Mouse (Mus musculus) embryonic facial prominence, embryonic 13.5 days (tissue): ENCODE results near the gene Emc6. TPM values are rescaled to one million over a fixed set of nuclear protein-coding genes. Genes with fewer than 3 reads are reported as not detected.

Experiments used
- ATAC-seq: fragments of 200-750 bp; cut with Nextera tagmentation; 2 replicates; pipeline ENCODE4 v1.8.0; 2017; ENCODE audit warnings: low read depth; ENCODE audit not compliant: insufficient number of reproducible peaks, insufficient read depth, low FRiP score, low TSS enrichment
- H3K27ac ChIP-seq: fragments of 300-500 bp; sonication (generic); 2 replicates; pipeline ENCODE4 v1.5.1; 2015; ENCODE audit warnings: moderate library complexity, mild to moderate bottlenecking, inconsistent platforms
- H3K27me3 ChIP-seq: fragments of 300-500 bp; sonication (generic); 2 replicates; pipeline ENCODE4 v1.6.1; 2015; ENCODE audit warnings: mild to moderate bottlenecking, inconsistent platforms
- H3K36me3 ChIP-seq: fragments of 300-500 bp; sonication (generic); 2 replicates; pipeline ENCODE4 v1.6.1; 2015; ENCODE audit warnings: mild to moderate bottlenecking, inconsistent platforms
- H3K4me1 ChIP-seq: fragments of 300-500 bp; sonication (generic); 2 replicates; pipeline ENCODE4 v1.6.1; 2015; ENCODE audit warnings: inconsistent platforms
- H3K4me2 ChIP-seq: fragments of 300-500 bp; sonication (generic); 2 replicates; pipeline ENCODE4 v1.6.1; 2015; ENCODE audit warnings: moderate library complexity, mild to moderate bottlenecking, inconsistent platforms
- H3K4me3 ChIP-seq: fragments of 300-500 bp; sonication (generic); 2 replicates; pipeline ENCODE4 v1.5.1; 2015; ENCODE audit warnings: mild to moderate bottlenecking, inconsistent platforms
- H3K9ac ChIP-seq: fragments of 300-500 bp; sonication (generic); 2 replicates; pipeline ENCODE4 v1.6.1; 2015; ENCODE audit warnings: mild to moderate bottlenecking, inconsistent platforms
- H3K9me3 ChIP-seq: fragments of 300-500 bp; sonication (generic); 2 replicates; pipeline ENCODE4 v1.6.1; 2016; ENCODE audit warnings: inconsistent platforms
- WGBS: fragments of 180-500 bp; shearing (Covaris S2); methylation state at CpG from one replicate; pipeline ENCODE4 v1.1.7; 2015; ENCODE audit warnings: mixed read lengths; 5-methylcytosine and 5-hydroxymethylcytosine counted together
- polyA plus RNA-seq: library from polyadenylated mRNA; unstranded; fragments of >200 nt; fragmentation: Nextera tagmentation; extraction: Ambion mirVana; gene quantifications from 2 replicates; pipeline ENCODE4 v1.2.1, GENCODE M21; 2015

The Emc6 gene
- polyA plus RNA-seq = 94.3 and 102 TPM in 2 replicates

- Histone ChIP-seq H3K36me3 (peaks cover 32% of the 10 kb centered on the region), H3K9ac (peak within 1 kb of the TSS; percentile 95), H3K27ac (peak within 1 kb of the TSS; percentile 94), H3K4me1 (peaks cover 34% of the 10 kb centered on the region), H3K27me3 (no peaks in the 10 kb centered on the region), H3K9me3 (no peaks in the 10 kb centered on the region), H3K4me3 (peak within 1 kb of the TSS; percentile 98), H3K4me2 (peak within 1 kb of the TSS; percentile 72)
- peak; percentile 98 for ATAC-seq
- under 1% methylated on average over 81 of the region's 81 CpGs for WGBS
These were observed at the start of gene Emc6, which contains the start of gene Tax1bp3 for GRCm38 (mm10) chr11:73176608-73177508. TSS of gene Emc6 (minus strand) at chr11:73177037. TSS of gene Tax1bp3 (plus strand) at chr11:73177083.

DNA sequence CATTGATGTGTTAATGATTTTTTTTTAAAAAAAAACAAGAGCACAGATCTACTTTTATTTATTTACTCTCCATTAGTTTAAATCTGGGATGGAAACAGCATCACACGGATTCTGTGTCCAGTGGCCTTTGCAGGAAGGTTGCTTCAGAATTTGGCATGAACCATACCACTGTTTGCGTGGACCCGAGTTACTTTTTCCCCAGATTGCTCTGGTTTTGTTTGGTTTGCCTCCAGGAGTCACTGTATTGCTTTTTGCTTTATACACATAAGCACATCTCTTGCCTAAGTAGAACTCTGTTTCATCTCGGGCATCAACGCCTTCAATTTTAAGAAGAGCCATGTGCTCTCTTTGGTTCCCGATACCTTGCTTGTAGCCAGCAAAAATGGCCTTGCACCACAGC is 49.0 kb upstream of the Emc6 start:
- Histone ChIP-seq H3K4me1 (no peaks in the 10 kb centered on the region), H3K4me3 (no peak overlapping the region), H3K9ac (no peak overlapping the region), H3K27me3 (no peaks in the 10 kb centered on the region), H3K27ac (no peak overlapping the region), H3K9me3 (0 out of 2 replicates have a peak, but pooled peaks cover 7% of the 10 kb centered on the region), H3K4me2 (no peak overlapping the region), H3K36me3 (no peaks in the 10 kb centered on the region)
- no peak for ATAC-seq
- WGBS = 87% methylated on average over 6 of the region's 6 CpGs

DNA sequence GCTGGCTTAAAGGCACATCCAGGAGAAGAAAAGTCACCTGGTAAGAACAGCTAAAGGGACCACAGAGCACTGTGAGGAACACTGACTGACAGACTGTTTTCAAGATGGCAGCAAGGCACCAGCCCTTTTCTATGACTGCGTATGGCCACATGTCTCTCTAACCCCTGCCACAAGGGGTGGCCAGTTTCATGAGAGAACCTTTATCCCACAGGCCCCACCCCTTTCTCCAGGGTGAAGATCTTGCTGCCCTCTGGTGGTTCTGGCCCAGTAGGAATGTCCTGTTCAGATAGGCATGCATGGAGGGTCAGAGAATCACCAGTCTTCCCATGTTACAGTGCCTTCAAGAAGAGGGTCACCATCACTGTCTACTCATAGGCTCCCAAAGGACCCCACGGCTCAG is 47.1 kb upstream of the Emc6 start:
- Histone ChIP-seq H3K27ac (no peak overlapping the region), H3K9me3 (0 out of 2 replicates have a peak, but pooled peaks cover under 1% of the 10 kb centered on the region), H3K4me2 (no peak overlapping the region), H3K36me3 (no peaks in the 10 kb centered on the region), H3K4me3 (no peak overlapping the region), H3K4me1 (no peaks in the 10 kb centered on the region), H3K27me3 (no peaks in the 10 kb centered on the region), H3K9ac (no peak overlapping the region)
- WGBS = 71% methylated on average over 2 of the region's 2 CpGs
- ATAC-seq = no peak

- Histone ChIP-seq H3K4me1 (no peaks in the 10 kb centered on the region), H3K27me3 (no peaks in the 10 kb centered on the region), H3K4me2 (no peak overlapping the region), H3K9ac (no peak overlapping the region), H3K9me3 (no peaks in the 10 kb centered on the region), H3K4me3 (no peak overlapping the region), H3K27ac (no peak overlapping the region), H3K36me3 (no peaks in the 10 kb centered on the region)
- no peak for ATAC-seq
- 30% methylated on average over 5 of the region's 5 CpGs for WGBS
These were observed 46.0 kb upstream of the Emc6 start for GRCm38 (mm10) chr11:73222846-73223245.

- no peaks in the 10 kb centered on the region for H3K9me3 ChIP-seq
- no peak overlapping the region for H3K4me2 ChIP-seq
- ATAC-seq = no peak
- no peak overlapping the region for H3K27ac ChIP-seq
- H3K9ac ChIP-seq = no peak overlapping the region
- H3K36me3 ChIP-seq = no peaks in the 10 kb centered on the region
- WGBS = 84% methylated on average over 1 of the region's 1 CpGs
- no peaks in the 10 kb centered on the region for H3K27me3 ChIP-seq
- no peak overlapping the region for H3K4me3 ChIP-seq
- no peaks in the 10 kb centered on the region for H3K4me1 ChIP-seq
These were observed 43.8 kb upstream of the Emc6 start for GRCm38 (mm10) chr11:73220651-73221050.

GRCm38 (mm10) chr11:73219671-73220070 is 42.8 kb upstream of the Emc6 start:
- no peak for ATAC-seq
- H3K4me1 ChIP-seq = no peaks in the 10 kb centered on the region
- no peak overlapping the region for H3K27ac ChIP-seq
- no peak overlapping the region for H3K4me2 ChIP-seq
- WGBS = 51% methylated on average over 2 of the region's 2 CpGs
- no peaks in the 10 kb centered on the region for H3K36me3 ChIP-seq
- no peaks in the 10 kb centered on the region for H3K9me3 ChIP-seq
- no peaks in the 10 kb centered on the region for H3K27me3 ChIP-seq
- no peak overlapping the region for H3K4me3 ChIP-seq
- no peak overlapping the region for H3K9ac ChIP-seq

DNA sequence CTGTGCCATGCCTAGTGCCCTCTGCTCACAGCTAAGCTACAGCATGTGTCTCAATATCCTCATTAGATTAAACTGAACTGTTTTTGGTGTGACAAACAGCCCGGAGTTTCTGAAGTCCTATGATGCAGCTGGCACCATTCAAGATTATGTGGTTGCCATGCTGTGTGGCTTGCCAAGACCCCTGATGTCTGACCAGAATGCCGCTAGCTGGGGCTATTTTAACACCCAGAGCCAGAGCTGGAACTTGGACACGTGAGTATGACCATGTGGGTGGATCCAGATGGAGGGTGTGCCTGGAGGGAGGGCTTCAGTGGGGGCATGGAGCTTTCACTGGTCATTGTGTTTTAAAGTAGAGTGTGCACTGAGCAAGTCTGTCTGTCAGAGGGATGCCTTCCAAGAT is 37.1 kb upstream of the Emc6 start:
- Histone ChIP-seq H3K4me3 (no peak overlapping the region), H3K4me2 (no peak overlapping the region), H3K9me3 (no peaks in the 10 kb centered on the region), H3K9ac (no peak overlapping the region), H3K27me3 (no peaks in the 10 kb centered on the region), H3K36me3 (no peaks in the 10 kb centered on the region), H3K27ac (no peak overlapping the region), H3K4me1 (no peaks in the 10 kb centered on the region)
- WGBS = 75% methylated on average over 3 of the region's 3 CpGs
- no peak for ATAC-seq

- Histone ChIP-seq H3K4me1 (no peaks in the 10 kb centered on the region), H3K9ac (no peak overlapping the region), H3K4me3 (no peak overlapping the region), H3K9me3 (no peaks in the 10 kb centered on the region), H3K36me3 (no peaks in the 10 kb centered on the region), H3K4me2 (no peak overlapping the region), H3K27me3 (no peaks in the 10 kb centered on the region), H3K27ac (no peak overlapping the region)
- no peak for ATAC-seq
- WGBS = 78% methylated on average over 2 of the region's 2 CpGs
These were observed 30.8 kb upstream of the Emc6 start for GRCm38 (mm10) chr11:73207621-73208020.

DNA sequence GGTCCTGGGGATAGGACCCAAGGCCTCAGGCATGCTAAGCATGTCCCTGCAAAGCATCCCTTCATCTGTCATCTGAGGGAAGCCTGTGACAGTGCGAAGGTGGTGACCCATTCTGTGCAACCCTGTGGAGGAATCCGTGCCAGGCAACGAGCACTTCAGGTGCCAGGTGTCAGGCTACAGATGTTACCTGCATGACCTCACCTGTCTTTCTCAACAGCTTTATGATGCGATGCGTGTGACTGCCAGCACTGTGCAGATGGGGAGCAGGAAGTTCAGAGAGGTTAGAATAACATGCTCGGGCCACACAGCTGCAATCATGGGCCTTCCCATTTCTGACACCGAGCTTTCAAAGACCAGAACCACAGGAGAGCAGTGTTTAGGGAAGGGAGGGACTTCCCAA is 28.4 kb upstream of the Emc6 start:
- H3K27ac ChIP-seq = no peak overlapping the region
- no peak overlapping the region for H3K4me2 ChIP-seq
- no peak for ATAC-seq
- no peaks in the 10 kb centered on the region for H3K27me3 ChIP-seq
- WGBS = 65% methylated on average over 7 of the region's 7 CpGs
- no peak overlapping the region for H3K9ac ChIP-seq
- no peaks in the 10 kb centered on the region for H3K36me3 ChIP-seq
- no peak overlapping the region for H3K4me3 ChIP-seq
- no peaks in the 10 kb centered on the region for H3K4me1 ChIP-seq
- H3K9me3 ChIP-seq = no peaks in the 10 kb centered on the region

- H3K27me3 ChIP-seq = no peaks in the 10 kb centered on the region
- no peak overlapping the region for H3K4me2 ChIP-seq
- H3K4me1 ChIP-seq = peaks cover 7% of the 10 kb centered on the region; the same call in 1 of the 2 replicates
- H3K27ac ChIP-seq = no peak overlapping the region
- no peak for ATAC-seq
- H3K9me3 ChIP-seq = no peaks in the 10 kb centered on the region
- no peaks in the 10 kb centered on the region for H3K36me3 ChIP-seq
- H3K9ac ChIP-seq = no peak overlapping the region
- no peak overlapping the region for H3K4me3 ChIP-seq
- WGBS = 85% methylated on average over 8 of the region's 8 CpGs
These were observed 27.1 kb upstream of the Emc6 start for GRCm38 (mm10) chr11:73203895-73204294.

DNA sequence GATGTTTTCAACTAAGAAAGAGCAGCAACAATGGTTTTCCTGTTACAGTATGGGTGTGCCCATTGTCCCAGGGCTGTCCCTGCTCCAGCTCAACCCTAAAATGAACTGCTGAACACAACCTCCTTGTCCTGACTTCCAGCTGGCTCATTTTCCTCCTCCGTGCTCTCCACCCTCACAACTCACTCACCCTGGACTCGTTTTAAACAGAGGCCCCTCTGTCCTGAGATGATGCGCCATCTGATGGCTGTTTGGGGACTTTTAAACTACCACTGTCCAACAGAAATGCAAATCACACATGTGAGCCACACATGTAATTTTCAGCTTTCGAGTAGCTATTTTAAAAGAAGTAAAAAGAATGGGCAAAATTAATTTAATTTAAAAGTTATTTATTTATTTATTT is 24.8 kb upstream of the Emc6 start:
- Histone ChIP-seq H3K27me3 (no peaks in the 10 kb centered on the region), H3K9me3 (no peaks in the 10 kb centered on the region), H3K9ac (no peak overlapping the region), H3K4me3 (no peak overlapping the region), H3K4me2 (no peak overlapping the region), H3K4me1 (peaks cover 20% of the 10 kb centered on the region), H3K27ac (no peak overlapping the region), H3K36me3 (no peaks in the 10 kb centered on the region)
- ATAC-seq = no peak
- 23% methylated on average over 4 of the region's 4 CpGs for WGBS

GRCm38 (mm10) chr11:73201021-73201420 is 24.2 kb upstream of the Emc6 start:
- ATAC-seq = no peak
- H3K36me3 ChIP-seq = peaks cover under 1% of the 10 kb centered on the region; the same call in 1 of the 2 replicates
- WGBS = 59% methylated on average over 2 of the region's 2 CpGs

More at GRCm38 (mm10) chr11:73201021-73201420, 24.2 kb upstream of the Emc6 start:
- no peaks in the 10 kb centered on the region for H3K27me3 ChIP-seq
- H3K9me3 ChIP-seq = no peaks in the 10 kb centered on the region
- no peak overlapping the region for H3K9ac ChIP-seq
- H3K4me1 ChIP-seq = peaks cover 20% of the 10 kb centered on the region
- H3K4me3 ChIP-seq = no peak overlapping the region
- H3K4me2 ChIP-seq = no peak overlapping the region
- H3K27ac ChIP-seq = no peak overlapping the region
